Mouse (Mus musculus): ENCODE results near the gene Snf8.

DNA sequence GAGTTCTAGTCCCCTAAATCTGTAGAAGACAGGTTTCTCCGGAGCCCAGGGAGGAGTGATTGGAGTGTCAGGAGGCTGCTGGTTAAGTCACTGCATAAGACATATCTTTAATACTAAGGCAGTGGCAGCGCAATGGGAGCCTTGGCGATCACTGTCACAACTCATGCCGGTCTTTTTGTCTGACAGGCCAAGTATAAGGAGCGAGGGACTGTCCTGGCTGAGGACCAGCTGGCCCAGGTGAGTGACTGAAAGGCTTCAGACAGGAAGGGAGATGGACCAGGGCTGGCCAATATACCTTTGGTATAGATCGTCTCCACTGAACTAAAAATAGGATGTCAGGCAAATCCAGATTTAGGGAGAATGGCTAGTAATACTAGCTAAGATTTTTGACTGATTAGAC lies 448 bp downstream of the Snf8 start:
- no peak for TF ChIP-seq CTCF (IDR thresholded peaks at IDR 0.05; ENCODE audit: low read depth, low read length)
- TF ChIP-seq GATA2 (IDR thresholded peaks at IDR 0.05; ENCODE audit: borderline replicate concordance, low read depth, low read length) = no peak
- no peak for TF ChIP-seq TAL1 (conservative IDR thresholded peaks at IDR 0.05; ENCODE audit: low read depth, low read length)
- TF ChIP-seq GATA1 (IDR thresholded peaks at IDR 0.05; ENCODE audit: borderline replicate concordance, low read length) = no peak
- no peak for TF ChIP-seq POLR2AphosphoS5 (IDR thresholded peaks at IDR 0.05; ENCODE audit: insufficient replicate concordance, low read depth, low read length)
